In genomic region chr5:112367338-112367737, GRCm38 (mm10) we compare ENCODE assay signal across 22 mouse cellular contexts. TPM values are rescaled to one million over a fixed set of nuclear protein-coding genes. Genes with fewer than 3 reads are reported as not detected.
DNase-seq lines count a peak whose midpoint lies in the region; ATAC-seq and TF ChIP-seq lines count a peak whose summit lies in the region.
"Had no signal": no experiment of that assay in that cellular context is flagged by ENCODE, and none has a peak within 500 bp of the region (broad histone marks: within the 10 kb centered on the region; RNA-seq: fewer than 3 reads in every experiment).

No protein-coding gene starts in this region.

- H3K4me3 ChIP-seq in kidney, postnatal 0 days (replicated peaks; ENCODE audit: low read depth, low read length) = no peak overlapping the region
- no peak overlapping the region for H3K4me3 ChIP-seq in lung, postnatal 0 days (ENCODE audit: low read depth, low read length)
- no peak overlapping the region for H3K4me3 ChIP-seq in stomach, postnatal 0 days (ENCODE audit: low read depth, low read length)
- H3K4me3 ChIP-seq: embryonic facial prominence, embryonic 10.5 days; heart, embryonic 12.5 days; hindbrain, embryonic 10.5 days; hindbrain, embryonic 15.5 days had no signal

- ATAC-seq in kidney, postnatal 0 days (replicated peaks; ENCODE audit: low FRiP score, low read depth) = no peak
- ATAC-seq in lung, postnatal 0 days = no peak
- no peak for ATAC-seq in stomach, postnatal 0 days (ENCODE audit: low FRiP score, low TSS enrichment)
- ATAC-seq: activated CD4-positive, CD25-positive, alpha-beta regulatory T cell, adult 4 months; forebrain, embryonic 14.5 days; inflammation-experienced regulatory T-cells, adult 6 months had no signal

- no peaks in the 10 kb centered on the region for H3K27me3 ChIP-seq in kidney, postnatal 0 days (ENCODE audit: insufficient read depth, low read length)
- H3K27me3 ChIP-seq in lung, postnatal 0 days (replicated peaks; ENCODE audit: insufficient read depth, low read length) = no peaks in the 10 kb centered on the region
- H3K27me3 ChIP-seq in stomach, postnatal 0 days (ENCODE audit: control insufficient read depth, insufficient read depth, low read length) = no peaks in the 10 kb centered on the region
- H3K27me3 ChIP-seq: CH12.LX; hindbrain, embryonic 15.5 days; Patski had no signal

- no peak overlapping the region for H3K4me2 ChIP-seq in kidney, postnatal 0 days (ENCODE audit: low read length)
- H3K4me2 ChIP-seq in lung, postnatal 0 days (replicated peaks; ENCODE audit: low read depth, low read length) = no peak overlapping the region
- H3K4me2 ChIP-seq in stomach, postnatal 0 days (replicated peaks; ENCODE audit: low read depth) = no peak overlapping the region
- H3K4me2 ChIP-seq: heart, embryonic 12.5 days; hindbrain, embryonic 15.5 days had no signal

- H3K9me3 ChIP-seq in kidney, postnatal 0 days (replicated peaks; ENCODE audit: low read length) = no peaks in the 10 kb centered on the region
- H3K9me3 ChIP-seq in lung, postnatal 0 days (ENCODE audit: low read length) = no peaks in the 10 kb centered on the region
- H3K9me3 ChIP-seq in stomach, postnatal 0 days (ENCODE audit: control insufficient read depth, low read length) = no peaks in the 10 kb centered on the region
- H3K9me3 ChIP-seq: embryonic facial prominence, embryonic 10.5 days; heart, embryonic 12.5 days; hindbrain, embryonic 10.5 days; hindbrain, embryonic 15.5 days had no signal

- no peaks in the 10 kb centered on the region for H3K4me1 ChIP-seq in kidney, postnatal 0 days (replicated peaks; ENCODE audit: insufficient read depth, low read length)
- no peaks in the 10 kb centered on the region for H3K4me1 ChIP-seq in lung, postnatal 0 days (ENCODE audit: insufficient read depth, low read depth, low read length)
- no peaks in the 10 kb centered on the region for H3K4me1 ChIP-seq in stomach, postnatal 0 days (replicated peaks; ENCODE audit: control insufficient read depth, insufficient read depth)
- H3K4me1 ChIP-seq: heart, embryonic 12.5 days had no signal

- H3K9ac ChIP-seq in kidney, postnatal 0 days (ENCODE audit: low read depth, low read length) = no peak overlapping the region
- no peak overlapping the region for H3K9ac ChIP-seq in lung, postnatal 0 days (replicated peaks; ENCODE audit: low read depth)
- H3K9ac ChIP-seq in stomach, postnatal 0 days (ENCODE audit: low read length) = no peak overlapping the region
- H3K9ac ChIP-seq: heart, embryonic 12.5 days; hindbrain, embryonic 15.5 days had no signal

- H3K27ac ChIP-seq in kidney, postnatal 0 days = no peak overlapping the region
- H3K27ac ChIP-seq in lung, postnatal 0 days (ENCODE audit: low read length) = no peak overlapping the region
- no peak overlapping the region for H3K27ac ChIP-seq in stomach, postnatal 0 days (replicated peaks)
- H3K27ac ChIP-seq: embryonic facial prominence, embryonic 10.5 days; hindbrain, embryonic 10.5 days had no signal

- no peak for TF ChIP-seq EP300 in lung, postnatal 0 days (IDR thresholded peaks at IDR 0.05)
- no peak for TF ChIP-seq EP300 in stomach, postnatal 0 days (optimal IDR thresholded peaks at IDR 0.05)

- H3K36me3 ChIP-seq in kidney, postnatal 0 days (ENCODE audit: insufficient read depth, low read length) = peaks cover 41% of the 10 kb centered on the region
- peaks cover 11% of the 10 kb centered on the region for H3K36me3 ChIP-seq in lung, postnatal 0 days (ENCODE audit: insufficient read depth, low read length)
- peaks cover 28% of the 10 kb centered on the region for H3K36me3 ChIP-seq in stomach, postnatal 0 days (ENCODE audit: control insufficient read depth, insufficient read depth, low read length)

- peak; percentile 17; the same call in 1 of the 2 replicates for TF ChIP-seq CTCF in kidney, postnatal 0 days (IDR thresholded peaks at IDR 0.05; ENCODE audit: low read depth)
- 0 out of 2 replicates have a peak, but pooled peaks have one; percentile 8 for TF ChIP-seq CTCF in lung, postnatal 0 days (IDR thresholded peaks at IDR 0.05)
- peak; percentile 17; the same call in 1 of the 2 replicates for TF ChIP-seq CTCF in stomach, postnatal 0 days (IDR thresholded peaks at IDR 0.05; ENCODE audit: low read depth)

- WGBS in kidney, postnatal 0 days = 89% methylated on average over 4 of the region's 4 CpGs
- 84% methylated on average over 4 of the region's 4 CpGs for WGBS in lung, postnatal 0 days
- WGBS in stomach, postnatal 0 days = 87% methylated on average over 4 of the region's 4 CpGs

- DNase-seq in cerebellum, adult 9-11 months = peak; percentile 26
- no peak for DNase-seq in cerebellum, adult 8-10 months
- no peak for DNase-seq in kidney, postnatal 0 days (ENCODE audit: low spot score)
- DNase-seq in kidney, postnatal 36 days = no peak
- no peak for DNase-seq in lung, postnatal 0 days (ENCODE audit: low spot score)
- DNase-seq in lung, adult 18-20 months = no peak
- no peak for DNase-seq in stomach, postnatal 0 days (ENCODE audit: low spot score)
- no peak for DNase-seq in frontal cortex, postnatal 36 days (ENCODE audit: low spot score in 2 of 2)
- DNase-seq: adrenal gland, postnatal 14 days; cerebellum, adult 18-20 months; cerebellum, postnatal 36 days; gastrocnemius, postnatal 10 days had no signal

RNA-seq across cellular contexts. Expression of gene Gm6583, which starts 11.5 kb away (rescaled TPM):
- 0.08 and 0.10 TPM in 2 replicates for polyA plus RNA-seq in kidney, postnatal 0 days (2015; fragmentation: Nextera tagmentation; extraction: Ambion mirVana)
- 0.25 and 0.31 TPM in 2 replicates for polyA plus RNA-seq in lung, postnatal 0 days (2015; fragmentation: Nextera tagmentation; extraction: Ambion mirVana)
- 0.08 and 0.13 TPM in 2 replicates for polyA plus RNA-seq in stomach, postnatal 0 days (2015; fragmentation: Nextera tagmentation; extraction: Ambion mirVana)
- polyA plus RNA-seq: activated CD4-positive, CD25-positive, alpha-beta regulatory T cell, adult 4 months; gonadal fat pad, adult 2 months had no signal

RNA-seq across cellular contexts. Expression of gene Hps4, which starts 24.5 kb away (rescaled TPM):
- 25.3 and 28.0 TPM in 2 replicates for polyA plus RNA-seq in kidney, postnatal 0 days (2015; fragmentation: Nextera tagmentation; extraction: Ambion mirVana)
- 19.7 and 22.1 TPM in 2 replicates for polyA plus RNA-seq in lung, postnatal 0 days (2015; fragmentation: Nextera tagmentation; extraction: Ambion mirVana)
- polyA plus RNA-seq in stomach, postnatal 0 days (2015; fragmentation: Nextera tagmentation; extraction: Ambion mirVana) = 15.2 and 15.3 TPM in 2 replicates

RNA-seq across cellular contexts. Expression of gene Srrd, which starts 24.5 kb away (rescaled TPM):
- 26.3 and 30.0 TPM in 2 replicates for polyA plus RNA-seq in kidney, postnatal 0 days (2015; fragmentation: Nextera tagmentation; extraction: Ambion mirVana)
- polyA plus RNA-seq in lung, postnatal 0 days (2015; fragmentation: Nextera tagmentation; extraction: Ambion mirVana) = 21.3 and 21.9 TPM in 2 replicates
- 19.3 and 20.9 TPM in 2 replicates for polyA plus RNA-seq in stomach, postnatal 0 days (2015; fragmentation: Nextera tagmentation; extraction: Ambion mirVana)

RNA-seq across cellular contexts. Expression of gene Asphd2, which starts 27.3 kb away (rescaled TPM):
- 5.4 and 5.9 TPM in 2 replicates for polyA plus RNA-seq in kidney, postnatal 0 days (2015; fragmentation: Nextera tagmentation; extraction: Ambion mirVana)
- 1.9 and 2.0 TPM in 2 replicates for polyA plus RNA-seq in lung, postnatal 0 days (2015; fragmentation: Nextera tagmentation; extraction: Ambion mirVana)
- polyA plus RNA-seq in stomach, postnatal 0 days (2015; fragmentation: Nextera tagmentation; extraction: Ambion mirVana) = 4.4 and 4.6 TPM in 2 replicates
- polyA plus RNA-seq: activated CD4-positive, CD25-positive, alpha-beta regulatory T cell, adult 4 months; inflammation-experienced regulatory T-cells, adult 6 months had no signal

RNA-seq across cellular contexts. Expression of gene Tfip11, which starts 41.2 kb away (rescaled TPM):
- polyA plus RNA-seq in kidney, postnatal 0 days (2015; fragmentation: Nextera tagmentation; extraction: Ambion mirVana) = 19.8 and 23.5 TPM in 2 replicates
- polyA plus RNA-seq in lung, postnatal 0 days (2015; fragmentation: Nextera tagmentation; extraction: Ambion mirVana) = 16.0 and 16.7 TPM in 2 replicates
- 12.4 and 12.9 TPM in 2 replicates for polyA plus RNA-seq in stomach, postnatal 0 days (2015; fragmentation: Nextera tagmentation; extraction: Ambion mirVana)
